Mouse (Mus musculus) heart, embryonic 16.5 days (tissue): ENCODE data around the gene Slc25a27. TPM values are rescaled to one million over a fixed set of nuclear protein-coding genes. Genes with fewer than 3 reads are reported as not detected.

Source experiments
- ATAC-seq: fragments of 200-750 bp; cut with Nextera tagmentation; replicated peaks from 2 replicates; pipeline ENCODE4 v1.8.0; 2017; ENCODE audit warnings: moderate number of reproducible peaks; ENCODE audit not compliant: insufficient read depth, low FRiP score; ENCODE audit errors: extremely low read depth
- H3K27ac ChIP-seq: fragments of 300-500 bp; sonication (generic); 2 replicates; pipeline ENCODE4 v1.5.1; 2014; ENCODE audit warnings: mild to moderate bottlenecking, low read length, control low read depth, moderate library complexity
- H3K27me3 ChIP-seq: fragments of 300-500 bp; sonication (generic); 2 replicates; pipeline ENCODE4 v1.6.1; 2014; ENCODE audit warnings: low read length, mixed read lengths; ENCODE audit not compliant: control insufficient read depth, insufficient read depth
- H3K36me3 ChIP-seq: fragments of 300-500 bp; sonication (generic); 2 replicates; pipeline ENCODE4 v1.6.1; 2014; ENCODE audit not compliant: control insufficient read depth, insufficient read depth
- H3K4me1 ChIP-seq: fragments of 300-500 bp; sonication (generic); 2 replicates; pipeline ENCODE4 v1.6.1; 2014; ENCODE audit warnings: low read length, mixed read lengths; ENCODE audit not compliant: control insufficient read depth, insufficient read depth
- H3K4me2 ChIP-seq: fragments of 300-500 bp; sonication (generic); 2 replicates; pipeline ENCODE4 v1.6.1; 2014; ENCODE audit warnings: low read depth, mild to moderate bottlenecking, control low read depth, low read length
- H3K4me3 ChIP-seq: fragments of 300-500 bp; sonication (generic); 2 replicates; pipeline ENCODE4 v1.5.1; 2014; ENCODE audit warnings: mild to moderate bottlenecking, control low read depth, low read length
- H3K9ac ChIP-seq: fragments of 300-500 bp; sonication (generic); 2 replicates; pipeline ENCODE4 v1.6.1; 2014; ENCODE audit warnings: low read length, control low read depth
- H3K9me3 ChIP-seq: fragments of 300-500 bp; sonication (generic); replicated peaks from 2 replicates; pipeline ENCODE4 v1.6.1; 2016; ENCODE audit warnings: low read length; ENCODE audit not compliant: control insufficient read depth
- WGBS: fragments of 180-500 bp; shearing (Covaris S2); extraction: QIAGEN DNeasy Blood & Tissue Kit; methylation state at CpG from one replicate; pipeline ENCODE4 v1.1.7; 2014; 5-methylcytosine and 5-hydroxymethylcytosine counted together
- polyA plus RNA-seq: library from polyadenylated mRNA; unstranded; fragments of >200 nt; fragmentation: Nextera tagmentation; extraction: Ambion mirVana; gene quantifications from 2 replicates; pipeline ENCODE4 v1.2.1, GENCODE M21; 2015

Gene Slc25a27
- polyA plus RNA-seq, 1 experiment from 2014 or later: 18.7 TPM

GRCm38 (mm10) chr17:43637146-43637545 lies 29.9 kb downstream of the Slc25a27 start:
- Histone ChIP-seq H3K36me3 (no peaks in the 10 kb centered on the region), H3K4me2 (no peak overlapping the region), H3K9ac (no peak overlapping the region), H3K27me3 (no peaks in the 10 kb centered on the region), H3K27ac (no peak overlapping the region), H3K4me1 (no peaks in the 10 kb centered on the region), H3K4me3 (no peak overlapping the region), H3K9me3 (peaks cover 11% of the 10 kb centered on the region; the same call in 1 of the 2 replicates)
- ATAC-seq: no peak
- 94% methylated on average over 4 of the region's 4 CpGs for WGBS

- 0 out of 2 replicates have a peak, but pooled peaks cover 3% of the 10 kb centered on the region for H3K9me3 ChIP-seq
- WGBS: 47% methylated on average over 13 of the region's 13 CpGs
- no peak overlapping the region for H3K9ac ChIP-seq
- H3K36me3 ChIP-seq: no peaks in the 10 kb centered on the region
- 0 out of 2 replicates have a peak, but pooled peaks have one; percentile 14 for ATAC-seq
- H3K4me2 ChIP-seq: peak overlapping the region; percentile 71
- peak overlapping the region; percentile 49 for H3K4me3 ChIP-seq
- peaks cover 36% of the 10 kb centered on the region for H3K27me3 ChIP-seq
- peaks cover 10% of the 10 kb centered on the region for H3K4me1 ChIP-seq
- H3K27ac ChIP-seq: no peak overlapping the region
Measured at GRCm38 (mm10) chr17:43630427-43630760, 36.6 kb downstream of the Slc25a27 start.

- Histone ChIP-seq H3K9ac (peak within 1 kb of the TSS; percentile 38), H3K4me1 (peaks cover 10% of the 10 kb centered on the region), H3K4me2 (peak within 1 kb of the TSS; percentile 71), H3K27me3 (peaks cover 36% of the 10 kb centered on the region), H3K27ac (no peak within 1 kb of the TSS), H3K36me3 (no peaks in the 10 kb centered on the region), H3K4me3 (peak within 1 kb of the TSS; percentile 49), H3K9me3 (0 out of 2 replicates have a peak, but pooled peaks cover 3% of the 10 kb centered on the region)
- WGBS: 3% methylated on average over 80 of the region's 83 CpGs
- peak; percentile 32; the same call in 1 of the 2 replicates for ATAC-seq
Measured at GRCm38 (mm10) chr17:43629496-43630426, 37.3 kb downstream of the Slc25a27 start, which contains the start of gene Tdrd6. TSS of gene Tdrd6 (minus strand) at chr17:43630299.

GRCm38 (mm10) chr17:43629026-43629495 lies 38.0 kb downstream of the Slc25a27 start:
- no peak overlapping the region for H3K27ac ChIP-seq
- WGBS: 24% methylated on average over 24 of the region's 24 CpGs
- peak overlapping the region; percentile 71 for H3K4me2 ChIP-seq
- H3K27me3 ChIP-seq: peaks cover 36% of the 10 kb centered on the region
- ATAC-seq: no peak
- peaks cover 10% of the 10 kb centered on the region for H3K4me1 ChIP-seq
- 0 out of 2 replicates have a peak, but pooled peaks cover 3% of the 10 kb centered on the region for H3K9me3 ChIP-seq
- H3K36me3 ChIP-seq: no peaks in the 10 kb centered on the region
- H3K9ac ChIP-seq: no peak overlapping the region
- H3K4me3 ChIP-seq: peak overlapping the region; percentile 49

GRCm38 (mm10) chr17:43628246-43628645 lies 38.8 kb downstream of the Slc25a27 start:
- WGBS: 87% methylated on average over 10 of the region's 10 CpGs
- Histone ChIP-seq H3K9ac (no peak overlapping the region), H3K27me3 (peaks cover 36% of the 10 kb centered on the region)

GRCm38 (mm10) chr17:43622076-43622475 lies 44.9 kb downstream of the Slc25a27 start:
- H3K9ac ChIP-seq: no peak overlapping the region
- 86% methylated on average over 10 of the region's 10 CpGs for WGBS
- ATAC-seq: no peak
- no peak overlapping the region for H3K4me2 ChIP-seq
- H3K36me3 ChIP-seq: no peaks in the 10 kb centered on the region
- no peak overlapping the region for H3K27ac ChIP-seq
- no peak overlapping the region for H3K4me3 ChIP-seq
- no peaks in the 10 kb centered on the region for H3K4me1 ChIP-seq
- 0 out of 2 replicates have a peak, but pooled peaks cover 2% of the 10 kb centered on the region for H3K27me3 ChIP-seq
- H3K9me3 ChIP-seq: no peaks in the 10 kb centered on the region

More at GRCm38 (mm10) chr17:43628246-43628645, 38.8 kb downstream of the Slc25a27 start:
- ATAC-seq: no peak
- 0 out of 2 replicates have a peak, but pooled peaks cover 3% of the 10 kb centered on the region for H3K9me3 ChIP-seq
- H3K4me3 ChIP-seq: no peak overlapping the region
- no peak overlapping the region for H3K27ac ChIP-seq
- H3K36me3 ChIP-seq: no peaks in the 10 kb centered on the region
- H3K4me2 ChIP-seq: no peak overlapping the region
- peaks cover 10% of the 10 kb centered on the region for H3K4me1 ChIP-seq

- Histone ChIP-seq H3K4me3 (no peak overlapping the region), H3K36me3 (no peaks in the 10 kb centered on the region), H3K9me3 (no peaks in the 10 kb centered on the region), H3K4me1 (no peaks in the 10 kb centered on the region), H3K9ac (no peak overlapping the region), H3K27ac (no peak overlapping the region), H3K27me3 (0 out of 2 replicates have a peak, but pooled peaks cover 2% of the 10 kb centered on the region), H3K4me2 (no peak overlapping the region)
- 82% methylated on average over 9 of the region's 9 CpGs for WGBS
- no peak for ATAC-seq
Measured at GRCm38 (mm10) chr17:43619156-43619555, 47.9 kb downstream of the Slc25a27 start.

- Histone ChIP-seq H3K36me3 (no peaks in the 10 kb centered on the region), H3K9ac (no peak overlapping the region), H3K27me3 (no peaks in the 10 kb centered on the region), H3K9me3 (no peaks in the 10 kb centered on the region), H3K4me2 (no peak overlapping the region), H3K4me1 (no peaks in the 10 kb centered on the region), H3K27ac (no peak overlapping the region), H3K4me3 (no peak overlapping the region)
- no peak for ATAC-seq
- WGBS: 48% methylated on average over 3 of the region's 3 CpGs
Measured at GRCm38 (mm10) chr17:43612221-43612620, 54.8 kb downstream of the Slc25a27 start.

GRCm38 (mm10) chr17:43611586-43611985 lies 55.4 kb downstream of the Slc25a27 start:
- H3K4me2 ChIP-seq: no peak overlapping the region

More at GRCm38 (mm10) chr17:43611586-43611985, 55.4 kb downstream of the Slc25a27 start:
- ATAC-seq: no peak
- Histone ChIP-seq H3K4me3 (no peak overlapping the region), H3K27ac (no peak overlapping the region), H3K9ac (no peak overlapping the region), H3K9me3 (no peaks in the 10 kb centered on the region), H3K4me1 (no peaks in the 10 kb centered on the region), H3K27me3 (no peaks in the 10 kb centered on the region), H3K36me3 (no peaks in the 10 kb centered on the region)
- 13% methylated on average over 7 of the region's 7 CpGs for WGBS
